Mouse (Mus musculus): ENCODE measurements around the gene Slc4a1.
"Not testable (repeated sequence)": the region's sequence is repeated elsewhere in the genome, so short reads cannot be mapped to it uniquely, and the experiment has no call there.

Gene Slc4a1

GRCm38 (mm10) chr11:102366103-102366502, at the start of gene Slc4a1:
Gene Slc4a1 (minus strand): TSS chr11:102366203.
- not testable (repeated sequence) for DNase-seq

DNA sequence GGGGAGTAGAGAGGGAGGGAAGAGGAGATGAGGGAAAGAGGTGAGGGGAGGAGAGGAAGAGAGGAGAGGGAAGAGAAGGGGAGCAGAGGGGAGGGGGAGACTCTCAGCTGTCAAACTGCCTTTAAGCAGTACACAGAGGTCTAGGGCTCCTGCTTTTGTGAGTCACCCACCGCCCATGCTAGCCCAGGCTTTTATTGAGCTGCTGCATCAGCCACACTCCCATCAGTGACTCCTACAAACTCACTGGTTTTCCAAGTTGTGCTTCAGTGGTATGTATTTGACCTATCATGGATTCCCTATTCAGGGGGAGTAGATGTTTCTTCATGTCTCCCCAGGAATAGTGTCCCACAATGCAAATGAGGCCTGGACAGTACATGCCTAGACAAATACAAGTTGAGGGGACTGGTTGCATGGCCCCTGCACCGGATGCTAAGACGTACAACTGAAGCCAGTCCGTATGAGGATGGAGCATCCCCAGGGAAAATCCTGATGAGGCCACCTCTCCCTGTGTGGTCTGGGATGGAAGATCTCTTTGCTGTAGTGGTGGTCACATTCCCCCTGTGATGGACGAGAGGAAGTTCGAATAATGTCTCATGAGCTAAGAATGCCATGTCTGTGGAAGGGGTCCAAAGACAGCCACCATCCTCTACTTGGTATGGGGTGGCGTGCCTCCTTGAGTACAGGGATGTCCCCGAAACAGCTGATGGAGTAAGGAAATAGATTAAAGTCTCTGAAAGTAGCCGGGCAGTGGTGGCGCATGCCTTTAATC, 49.2 kb upstream of the Slc4a1 start:
- DNase-seq = no peak

DNA sequence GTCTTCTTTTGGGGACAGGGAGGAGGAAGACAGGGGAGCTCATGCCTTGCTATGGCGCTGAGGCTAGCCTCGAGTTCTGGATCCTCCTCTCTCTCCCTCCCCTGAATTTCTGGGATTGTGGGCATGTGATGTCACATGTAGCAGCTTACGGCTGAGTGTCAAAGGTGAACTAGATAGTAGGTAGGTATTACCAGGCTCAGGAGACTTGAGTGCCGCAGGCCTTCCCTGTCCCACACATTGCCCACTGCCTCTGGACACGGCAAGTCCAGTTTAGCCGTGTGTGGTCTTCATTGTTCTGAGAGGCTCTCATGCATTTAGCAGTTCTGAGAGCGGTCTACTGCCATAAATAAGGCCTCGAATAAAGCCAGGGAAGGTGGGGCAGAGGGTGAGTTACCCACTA, 47.1 kb upstream of the Slc4a1 start:
- DNase-seq = no peak

DNA sequence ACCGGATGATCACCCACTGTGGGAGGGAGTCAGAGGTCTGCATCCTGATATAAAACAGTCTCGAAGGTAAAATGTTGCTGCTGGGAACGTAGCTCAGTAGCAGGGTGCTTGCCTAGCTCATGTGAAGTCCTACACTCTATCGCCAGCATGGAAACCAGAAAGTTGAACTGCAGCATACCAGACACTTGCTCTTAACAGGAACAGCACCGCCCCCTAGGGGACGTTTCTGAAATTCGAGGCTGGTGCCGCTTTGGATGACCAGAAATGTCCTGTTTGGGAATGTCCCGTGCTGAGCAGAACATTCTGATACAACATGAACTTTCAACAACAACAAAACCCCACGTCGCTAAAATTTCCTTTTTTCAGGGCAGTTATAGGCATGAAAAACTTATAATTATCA, 45.7 kb upstream of the Slc4a1 start:
- peak; percentile 94 to 96 for DNase-seq

DNA sequence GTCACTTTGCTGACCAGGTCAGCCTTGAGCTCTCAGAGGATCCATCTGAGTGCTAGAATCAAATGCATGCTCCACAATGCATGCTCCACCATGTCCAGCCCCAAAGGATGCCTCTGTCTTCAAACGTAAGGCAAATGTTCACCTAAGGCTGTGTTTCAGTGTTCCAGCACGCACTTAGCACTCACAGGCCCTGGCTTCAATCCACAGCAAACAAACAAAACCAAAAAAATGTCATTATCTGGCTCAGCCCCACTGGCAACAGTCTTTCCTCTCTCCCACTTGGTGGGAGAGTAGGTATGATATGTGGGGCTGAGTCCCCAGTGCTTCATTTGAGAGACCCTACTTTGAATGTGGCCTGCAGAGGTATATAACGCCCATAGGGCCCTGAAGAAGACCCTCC, 45.1 kb upstream of the Slc4a1 start:
- no peak for DNase-seq

- not testable (repeated sequence) for DNase-seq
Observed at GRCm38 (mm10) chr11:102410345-102410744, 44.3 kb upstream of the Slc4a1 start.

DNA sequence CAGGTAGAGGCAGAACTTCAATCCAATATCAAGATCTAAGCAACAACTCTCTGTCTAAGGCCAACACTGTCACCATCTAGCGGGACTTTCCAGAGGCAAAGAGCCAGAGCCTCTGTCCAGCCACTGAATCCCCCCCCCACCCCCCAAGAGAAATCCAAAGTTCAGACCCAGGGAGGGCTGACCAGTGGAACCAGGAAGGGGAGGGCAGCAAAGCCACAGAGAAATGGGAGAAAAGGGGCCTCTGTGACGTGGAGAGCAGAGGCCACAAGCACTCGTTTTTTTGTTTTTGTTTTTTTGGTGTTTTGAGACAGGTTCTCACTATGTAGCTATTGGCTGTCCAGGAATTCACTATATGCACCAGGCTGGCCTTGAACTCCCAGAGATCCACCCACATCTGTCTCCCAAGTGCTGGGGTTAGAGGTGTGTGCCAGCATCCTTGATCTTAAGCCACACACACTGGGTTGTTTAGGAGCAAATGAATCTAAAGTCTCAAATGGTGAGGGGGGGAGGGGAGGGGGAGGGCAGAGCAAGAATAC, 43.9 kb upstream of the Slc4a1 start:
- DNase-seq = no peak

- no peak for DNase-seq
Observed at GRCm38 (mm10) chr11:102408888-102409794, 43.1 kb upstream of the Slc4a1 start.

DNA sequence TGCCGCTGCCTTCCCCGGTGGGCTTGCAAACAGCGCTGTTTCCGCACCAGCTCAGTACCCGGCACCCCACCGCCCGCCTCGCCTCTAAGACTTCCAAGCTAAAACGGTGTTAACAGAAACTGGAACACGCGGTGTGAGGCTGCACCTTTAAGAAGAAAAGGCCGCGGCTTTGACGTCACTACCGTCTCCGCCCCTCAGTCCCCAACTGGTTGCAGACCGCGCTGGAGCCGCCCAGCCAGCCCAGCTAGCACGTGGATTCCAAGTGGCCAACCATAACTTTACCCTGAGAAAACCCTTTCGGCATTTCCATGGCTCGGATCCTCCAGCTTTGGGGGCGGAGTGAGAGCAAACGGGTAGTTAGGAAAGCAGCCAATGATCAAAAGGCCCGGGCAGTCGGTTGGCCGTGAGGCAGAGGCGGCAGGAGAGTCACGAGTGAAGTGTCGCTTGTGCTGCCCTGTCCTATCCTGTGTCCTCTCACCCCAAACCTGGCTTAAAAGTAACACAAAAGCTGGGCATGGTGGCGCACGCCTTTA, 42.4 kb upstream of the Slc4a1 start:
- peak; percentile 96 to 97 for DNase-seq

GRCm38 (mm10) chr11:102407834-102408215, 41.8 kb upstream of the Slc4a1 start, which contains the start of gene Slc25a39:
Gene Slc25a39 (minus strand): TSS chr11:102407946.
- no peak for DNase-seq

DNA sequence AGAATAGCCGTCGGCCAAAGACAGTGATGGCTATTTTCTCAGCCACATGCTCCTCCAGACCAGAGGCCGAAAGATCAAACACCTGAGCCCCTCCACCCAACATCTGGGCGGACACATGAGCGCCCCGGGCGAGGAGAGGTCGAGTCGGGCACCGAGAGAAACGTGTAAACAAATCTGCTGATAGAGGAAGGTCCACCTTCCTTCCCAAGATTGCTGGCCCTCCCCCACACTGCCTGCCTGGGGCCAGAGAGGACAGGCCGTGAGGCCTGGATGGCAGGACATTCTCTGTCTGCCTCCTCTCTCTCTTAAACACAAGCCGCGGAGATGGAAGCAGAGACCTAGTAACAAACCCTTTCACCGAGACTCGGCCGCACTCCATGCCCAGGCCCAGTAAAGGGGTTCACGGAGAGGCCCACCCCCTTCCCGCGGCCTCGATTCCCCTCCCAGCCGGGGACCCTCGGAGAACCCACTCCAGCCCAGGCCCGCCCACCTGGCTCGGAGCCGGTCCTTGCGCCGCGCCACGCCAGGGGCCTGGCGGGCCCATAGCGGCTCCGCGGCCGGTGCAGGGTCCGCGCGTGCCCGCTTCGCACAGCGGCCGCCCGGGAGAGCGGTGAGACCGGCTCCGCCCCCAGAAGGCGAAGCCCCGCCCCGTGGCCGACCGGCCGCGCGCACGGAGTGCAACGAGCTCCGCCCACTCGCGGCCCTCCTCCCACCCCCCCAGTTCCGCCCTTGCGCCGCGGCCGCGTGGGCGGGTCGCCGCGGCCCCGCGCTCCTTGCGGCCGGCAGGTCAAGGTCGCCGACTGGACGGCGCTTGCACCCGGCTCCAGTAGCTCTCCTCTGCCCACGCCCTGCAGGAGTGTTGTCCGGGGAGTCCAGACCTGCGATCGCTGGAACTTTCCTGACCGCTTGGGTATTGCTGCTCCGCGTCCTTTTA, 41.2 kb upstream of the Slc4a1 start:
- peak; percentile 95 to 99 for DNase-seq

DNA sequence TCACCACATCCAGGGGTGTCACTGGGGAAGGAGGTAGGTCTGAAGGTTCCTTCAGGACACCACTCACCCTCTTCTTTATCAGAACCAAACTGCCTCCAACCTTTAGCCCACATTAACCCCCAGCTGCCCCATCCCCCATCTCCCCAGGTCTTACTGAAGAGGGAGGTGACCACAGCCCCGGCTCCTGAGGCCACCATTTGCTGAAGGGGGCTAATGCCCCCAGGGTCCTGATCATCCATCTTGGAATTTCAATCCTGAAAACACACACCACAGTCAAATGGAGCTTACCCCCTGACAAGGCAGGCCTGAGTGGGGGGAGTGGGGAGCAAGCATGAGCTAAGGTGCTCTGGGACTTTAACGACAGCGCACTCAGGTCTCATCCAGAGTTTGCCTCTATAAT, 40.4 kb upstream of the Slc4a1 start:
- peak; percentile 32 to 47 for DNase-seq

DNA sequence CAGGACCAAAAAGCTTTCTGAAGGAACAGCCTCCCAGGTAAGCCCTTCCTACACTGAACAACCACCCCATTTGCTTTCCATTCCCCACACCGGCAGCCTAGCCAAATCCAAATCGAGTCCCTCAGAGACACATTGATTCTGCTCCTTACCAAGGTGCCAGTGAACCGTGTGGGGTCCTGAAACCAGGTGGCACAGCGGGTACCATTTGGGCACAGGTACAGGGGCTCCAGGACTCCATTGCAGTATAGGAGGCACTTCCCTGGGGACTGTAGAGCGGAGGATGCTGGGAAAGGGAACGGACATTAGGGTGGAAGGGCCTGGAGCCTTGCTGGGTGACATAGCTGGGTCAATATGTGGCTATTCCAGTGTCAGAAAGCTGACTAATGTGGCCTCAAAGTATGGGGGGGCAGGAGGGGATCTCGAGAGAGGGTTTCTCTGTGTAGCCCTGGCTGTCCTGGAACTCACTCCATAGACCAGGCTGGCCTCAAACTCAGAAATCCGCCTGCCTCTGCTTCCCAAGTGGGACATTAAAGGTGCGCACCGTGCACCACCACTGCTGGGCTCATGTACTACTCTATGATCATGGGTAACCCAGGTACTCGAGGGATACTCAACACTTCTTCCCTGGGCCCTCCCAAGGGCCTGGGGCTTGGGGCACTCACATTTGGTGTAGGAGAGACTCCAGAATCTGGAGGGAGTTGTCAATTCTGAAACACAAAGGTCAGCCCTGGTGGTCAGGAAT, 39.7 kb upstream of the Slc4a1 start:
- DNase-seq = peak; percentile 22 to 27

DNA sequence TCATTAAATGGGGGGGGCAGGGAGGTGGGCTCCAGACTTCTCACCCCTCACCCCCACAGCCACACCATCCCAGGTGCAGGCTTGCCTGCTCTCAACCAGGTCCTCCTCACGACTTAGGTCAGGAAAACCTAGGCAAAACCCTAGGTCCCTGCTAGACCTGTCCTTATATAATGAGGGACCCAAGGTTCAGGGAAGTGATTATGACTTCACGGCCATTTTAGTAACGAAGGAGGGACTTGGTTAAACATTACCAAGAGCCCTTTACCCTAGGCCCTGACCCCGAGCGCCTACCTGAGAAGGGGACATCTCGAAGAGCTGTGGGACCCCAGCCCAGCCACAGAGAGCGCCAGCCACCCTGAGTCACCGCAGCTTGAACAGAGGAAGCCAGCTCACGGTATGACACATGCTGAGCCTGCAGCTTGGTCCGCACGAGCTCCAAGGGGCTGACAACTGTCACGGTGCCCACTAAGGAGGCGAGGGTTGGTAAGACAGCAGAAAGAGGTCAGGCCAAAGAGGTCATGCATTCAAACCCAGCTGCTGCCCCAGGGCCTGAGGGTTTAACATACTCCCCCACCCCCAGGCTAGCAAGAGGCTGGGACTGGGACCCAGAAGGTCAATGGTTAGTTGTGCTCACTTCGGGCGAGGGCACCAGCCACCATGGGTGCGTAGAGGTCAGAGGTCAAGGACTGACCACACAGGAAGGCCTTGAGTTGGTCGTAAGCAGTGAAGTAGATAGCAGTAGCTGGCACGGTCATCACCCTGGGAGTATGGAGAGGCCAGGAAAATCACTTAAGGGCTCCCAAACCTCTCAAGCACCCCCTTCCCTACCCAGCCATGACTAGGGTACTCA, 38.4 kb upstream of the Slc4a1 start:
- peak; percentile 32 to 33 for DNase-seq

DNA sequence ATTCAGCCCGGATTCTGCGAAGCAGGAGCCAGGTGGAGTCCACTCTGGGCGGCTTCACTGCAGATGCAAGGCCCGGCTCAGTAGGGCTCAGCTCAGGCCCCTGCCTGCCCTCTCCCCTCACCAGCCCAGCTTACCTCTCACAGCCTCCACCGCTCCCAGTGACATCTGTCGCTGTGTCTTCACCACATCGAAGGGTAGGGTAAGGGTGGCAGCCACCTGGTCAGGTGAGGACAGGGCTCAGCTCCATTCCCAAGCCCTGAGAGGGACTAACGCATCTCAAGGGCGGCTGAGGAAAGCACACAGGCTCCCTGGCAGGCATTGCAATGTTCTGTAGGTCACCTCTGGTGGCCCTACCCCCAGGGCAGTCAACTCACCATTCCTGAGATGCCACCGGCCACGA, 37.7 kb upstream of the Slc4a1 start:
- peak; percentile 29 to 32 for DNase-seq

DNA sequence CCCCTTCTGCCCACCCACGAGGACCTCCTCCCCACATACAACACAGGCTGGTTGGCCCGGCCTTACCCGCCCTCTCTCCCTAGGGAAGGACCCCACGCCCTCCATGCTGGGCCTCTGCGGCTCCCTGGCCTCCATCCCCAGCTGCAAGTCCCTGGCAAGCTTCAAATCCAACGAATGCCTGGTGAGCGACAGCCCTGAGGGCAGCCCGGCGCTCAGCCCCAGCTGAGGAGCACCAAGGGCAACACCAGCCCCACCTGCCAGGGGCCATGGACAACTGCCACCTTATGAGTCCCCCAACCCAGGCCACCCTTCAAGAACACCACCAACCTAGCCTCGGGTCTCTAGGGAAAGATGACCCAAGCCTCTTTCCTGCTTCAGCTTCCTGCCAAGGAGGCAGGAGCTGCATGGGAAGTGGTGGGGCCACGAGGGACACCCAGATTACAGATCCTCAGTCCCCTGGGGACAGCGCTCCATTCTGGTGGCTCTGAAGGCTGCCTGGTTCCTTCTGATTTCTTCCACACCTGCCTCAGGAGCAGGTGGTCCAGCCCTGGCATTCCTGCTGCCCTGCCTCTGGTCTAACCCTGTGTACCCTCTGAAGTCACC, 36.0 kb upstream of the Slc4a1 start:
- DNase-seq = peak; percentile 37 to 47

- DNase-seq = peak; percentile 32 to 50
Observed at GRCm38 (mm10) chr11:102400513-102401084, 34.6 kb upstream of the Slc4a1 start.

DNA sequence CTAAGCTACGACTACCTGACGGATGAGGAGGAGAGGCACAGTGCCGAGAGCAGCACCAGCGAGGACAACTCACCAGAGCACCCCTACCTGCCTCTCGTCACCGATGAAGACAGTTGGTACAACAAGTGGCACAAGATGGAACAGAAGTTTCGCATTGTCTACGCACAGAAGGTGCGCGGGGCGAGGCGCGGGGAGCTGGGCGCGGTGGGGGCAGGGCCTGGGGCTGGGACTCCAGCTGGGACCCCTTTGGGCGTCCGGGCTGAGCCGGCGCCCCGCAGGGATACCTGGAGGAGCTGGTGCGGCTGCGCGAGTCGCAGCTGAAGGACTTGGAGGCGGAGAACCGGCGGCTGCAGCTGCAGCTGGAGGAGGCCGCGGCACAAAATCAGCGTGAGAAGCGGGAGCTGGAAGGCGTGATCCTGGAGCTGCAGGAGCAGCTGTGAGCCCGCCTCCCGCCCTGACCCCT, 33.6 kb upstream of the Slc4a1 start:
- peak; percentile 43 to 58 for DNase-seq

GRCm38 (mm10) chr11:102399107-102399506, 33.1 kb upstream of the Slc4a1 start:
- peak; percentile 31 to 55 for DNase-seq
